ENCODE assay signal across 8 mouse cellular contexts in genomic region chr8:104098671-104099346, GRCm38 (mm10). TPM values are rescaled to one million over a fixed set of nuclear protein-coding genes. Genes with fewer than 3 reads are reported as not detected.
DNase-seq lines count a peak whose midpoint lies in the region; ATAC-seq and TF ChIP-seq lines count a peak whose summit lies in the region.

No protein-coding gene starts in this region.

- WGBS in hindbrain, embryonic 12.5 days = 40% methylated on average over 6 of the region's 6 CpGs
- 8% methylated on average over 6 of the region's 6 CpGs for WGBS in liver, embryonic 14.5 days (ENCODE audit: insufficient replicate concordance)

- no peak overlapping the region for H3K9ac ChIP-seq in hindbrain, embryonic 12.5 days
- H3K9ac ChIP-seq in liver, embryonic 14.5 days (replicated peaks) = no peak overlapping the region

- no peaks in the 10 kb centered on the region for H3K9me3 ChIP-seq in hindbrain, embryonic 12.5 days (replicated peaks)
- H3K9me3 ChIP-seq in liver, embryonic 14.5 days (ENCODE audit: control insufficient read depth, low read length) = no peaks in the 10 kb centered on the region

- H3K4me2 ChIP-seq in hindbrain, embryonic 12.5 days (replicated peaks) = no peak overlapping the region
- peak overlapping the region; percentile 34 for H3K4me2 ChIP-seq in liver, embryonic 14.5 days (ENCODE audit: low read depth)

- H3K36me3 ChIP-seq in hindbrain, embryonic 12.5 days = no peaks in the 10 kb centered on the region
- H3K36me3 ChIP-seq in liver, embryonic 14.5 days (replicated peaks; ENCODE audit: control insufficient read depth, insufficient read depth, low read depth) = no peaks in the 10 kb centered on the region

- no peak overlapping the region for H3K27ac ChIP-seq in hindbrain, embryonic 12.5 days
- no peak overlapping the region for H3K27ac ChIP-seq in liver, embryonic 14.5 days

- ATAC-seq in hindbrain, embryonic 12.5 days (ENCODE audit: low FRiP score) = peak; percentile 17; the same call in 1 of the 2 replicates
- ATAC-seq in liver, embryonic 14.5 days (ENCODE audit: insufficient read depth) = peak; percentile 40; the same call in 1 of the 2 replicates

- peak; percentile 28 for DNase-seq in embryo, embryonic 10 days (ENCODE audit: low spot score)
- no peak for DNase-seq in embryo, embryonic 9.5 days (ENCODE audit: extremely low spot score)
- DNase-seq in spleen, adult 18-20 months = peak; percentile 39 to 78
- no peak for DNase-seq in spleen, adult 12 weeks (ENCODE audit: low spot score)
- no peak for DNase-seq in liver, embryonic 14.5 days (ENCODE audit: low read depth in 3 of 3, low spot score in 3 of 3)
- DNase-seq in retina, postnatal 1 day = peak; percentile 35
- DNase-seq in gastrocnemius, postnatal 4 days (ENCODE audit: low spot score in 2 of 2) = no peak

- TF ChIP-seq CTCF in liver, embryonic 14.5 days (IDR thresholded peaks at IDR 0.05; ENCODE audit: low read depth) = peak; percentile 44

- no peak for TF ChIP-seq EP300 in liver, embryonic 14.5 days (IDR thresholded peaks at IDR 0.05; ENCODE audit: low read depth)

- H3K4me3 ChIP-seq in hindbrain, embryonic 12.5 days = no peak overlapping the region
- H3K4me3 ChIP-seq in liver, embryonic 14.5 days (ENCODE audit: insufficient read depth in 1 of 2, low read depth in 2 of 2, low read length in 2 of 2) = no peak overlapping the region

- H3K4me1 ChIP-seq in hindbrain, embryonic 12.5 days = peaks cover 13% of the 10 kb centered on the region
- H3K4me1 ChIP-seq in liver, embryonic 14.5 days (replicated peaks; ENCODE audit: control insufficient read depth in 2 of 2, insufficient read depth in 2 of 2, low read length in 1 of 2) = peaks cover 0 to 16% of the 10 kb centered on the region in 2 experiments; a peak in 2 of 4 replicates

- 0 out of 2 replicates have a peak, but pooled peaks cover 3% of the 10 kb centered on the region for H3K27me3 ChIP-seq in hindbrain, embryonic 12.5 days
- no peaks in the 10 kb centered on the region for H3K27me3 ChIP-seq in liver, embryonic 14.5 days (ENCODE audit: control insufficient read depth, insufficient read depth, low read length)

RNA-seq across cellular contexts. Expression of gene Cdh5, which starts 2.6 kb away (rescaled TPM):
- polyA plus RNA-seq in hindbrain, embryonic 12.5 days (2016; fragmentation: Nextera tagmentation; extraction: Ambion mirVana) = 16.2 and 20.6 TPM in 2 replicates
- 11.3 and 11.6 TPM in 2 replicates for polyA plus RNA-seq in liver, embryonic 14.5 days (2012; rRNA removed)
- 7.3 and 8.5 TPM in 2 replicates for polyA plus RNA-seq in liver, embryonic 14.5 days (2014; fragmentation: Nextera tagmentation; extraction: Ambion mirVana)
- total RNA-seq in gastrocnemius, postnatal 4 days (2021) = 100 to 1,000 TPM; 163 to 174 TPM

Comparison
In these comparisons a context has a peak if more than half of its experiments do, and no peak if none do; other contexts are left out.
1. DNase-seq: peak in embryo, embryonic 10 days (single experiment), spleen, adult 18-20 months (2 of 2) and retina, postnatal 1 day (single experiment); none in embryo, embryonic 9.5 days (single experiment), spleen, adult 12 weeks (single experiment), liver, embryonic 14.5 days (0 of 3) and gastrocnemius, postnatal 4 days (0 of 2).